Mouse (Mus musculus) T-helper 1 cell (primary cell): ENCODE data around the gene Susd1.

Source experiments
- in situ Hi-C: fragments of 300-600 bp; cut with MboI, MseI; formaldehyde crosslinking; loops from one replicate; pipeline ENCODE4 v1.15.1; 2025; ENCODE audit warnings: high pct_unique_total_duplicates

Gene Susd1

DNA sequence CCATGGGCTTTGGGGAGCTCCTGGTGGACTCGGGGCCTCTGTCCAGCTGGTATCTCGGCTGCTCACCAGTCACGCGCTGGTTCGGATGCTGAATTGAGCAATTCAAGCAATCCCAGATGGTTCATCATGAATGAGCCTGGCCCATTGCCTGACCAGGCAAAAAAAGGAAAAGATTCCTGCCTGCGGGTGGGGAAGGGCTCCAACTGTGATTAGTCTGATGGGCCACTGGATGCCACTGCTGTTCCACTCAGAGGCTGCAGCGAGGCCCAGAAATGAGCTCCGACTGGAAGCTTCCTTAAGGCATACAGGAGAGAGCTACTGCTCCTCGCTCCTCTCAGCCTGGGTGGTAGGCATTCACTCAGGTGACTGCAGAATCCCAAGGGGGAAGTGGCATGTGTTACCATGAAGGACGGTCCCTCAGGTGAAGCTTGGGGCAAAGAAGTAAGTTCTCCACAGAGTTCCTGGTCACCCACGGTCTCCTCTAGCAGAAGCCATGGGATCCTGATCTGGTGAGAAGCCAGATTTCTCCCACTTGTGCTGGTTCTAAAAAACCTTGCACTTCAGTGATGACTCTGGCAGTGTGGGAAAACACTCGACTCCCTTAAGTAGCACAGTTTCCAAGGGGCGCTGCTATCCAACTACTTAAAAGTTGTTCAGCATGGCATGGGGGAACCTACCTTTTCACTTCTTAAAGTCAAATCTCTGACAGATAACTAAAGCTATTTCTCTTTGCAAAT, 57.3 kb downstream of the Susd1 start:
- in situ Hi-C loops: no loop called here

DNA sequence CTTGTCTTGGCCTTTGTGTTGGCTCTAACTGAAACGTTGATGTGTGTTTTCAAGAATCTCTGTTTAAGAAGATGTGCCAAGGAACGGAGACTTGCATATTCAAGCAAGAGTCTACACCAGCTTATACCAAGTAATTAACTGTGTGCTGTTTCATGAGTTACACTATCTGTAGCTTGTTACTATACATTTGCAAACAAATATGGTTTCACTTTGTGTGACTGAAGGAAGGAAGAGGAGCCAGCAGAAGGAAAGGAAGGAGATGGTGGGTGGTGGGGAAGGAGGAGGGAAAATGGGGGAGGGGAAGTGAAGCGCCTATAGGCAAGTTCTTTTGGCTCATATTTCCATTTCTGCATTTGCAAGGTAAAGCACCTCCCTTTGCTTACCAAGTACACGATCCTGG, 58.0 kb downstream of the Susd1 start:
- in situ Hi-C loops: no loop called here

DNA sequence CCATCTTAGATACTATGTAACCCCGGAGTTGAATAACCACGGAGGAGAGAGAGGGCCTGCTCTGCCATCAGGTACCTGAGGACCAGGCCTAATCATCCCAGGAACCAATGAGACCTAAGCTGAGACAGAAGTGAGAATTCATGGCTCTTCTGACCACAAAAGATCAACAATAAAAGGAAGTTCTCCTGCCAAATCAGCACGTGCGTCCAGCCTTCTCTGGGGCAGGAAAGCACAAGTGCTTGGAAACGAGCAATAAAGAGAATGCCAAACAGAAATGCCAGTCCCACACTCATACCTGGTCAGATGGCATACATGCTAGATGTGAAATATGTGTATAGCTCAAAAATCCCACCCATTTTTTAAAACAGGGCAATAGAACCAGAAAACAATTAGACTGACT, 58.6 kb downstream of the Susd1 start:
- in situ Hi-C loops: no loop called here

DNA sequence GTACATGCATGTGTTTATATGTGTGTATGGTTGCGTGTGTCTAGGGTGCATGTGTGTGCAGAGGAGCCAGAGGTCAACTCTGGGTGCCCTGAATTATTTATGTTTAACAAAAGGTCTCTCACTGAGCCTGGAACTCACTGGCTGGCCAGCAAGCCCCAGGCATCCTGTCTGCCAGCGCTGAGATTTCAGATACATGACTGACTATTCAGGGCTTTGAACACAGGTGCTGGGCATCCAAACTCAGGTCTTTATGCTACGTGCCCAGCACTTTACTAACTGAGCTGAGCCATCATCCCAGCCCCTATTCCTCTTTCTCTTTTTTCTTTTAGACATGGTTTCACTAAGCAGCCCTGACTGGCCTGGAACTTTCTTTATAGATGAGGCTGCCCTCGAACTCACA, 59.8 kb downstream of the Susd1 start:
- in situ Hi-C loops: no loop called here

DNA sequence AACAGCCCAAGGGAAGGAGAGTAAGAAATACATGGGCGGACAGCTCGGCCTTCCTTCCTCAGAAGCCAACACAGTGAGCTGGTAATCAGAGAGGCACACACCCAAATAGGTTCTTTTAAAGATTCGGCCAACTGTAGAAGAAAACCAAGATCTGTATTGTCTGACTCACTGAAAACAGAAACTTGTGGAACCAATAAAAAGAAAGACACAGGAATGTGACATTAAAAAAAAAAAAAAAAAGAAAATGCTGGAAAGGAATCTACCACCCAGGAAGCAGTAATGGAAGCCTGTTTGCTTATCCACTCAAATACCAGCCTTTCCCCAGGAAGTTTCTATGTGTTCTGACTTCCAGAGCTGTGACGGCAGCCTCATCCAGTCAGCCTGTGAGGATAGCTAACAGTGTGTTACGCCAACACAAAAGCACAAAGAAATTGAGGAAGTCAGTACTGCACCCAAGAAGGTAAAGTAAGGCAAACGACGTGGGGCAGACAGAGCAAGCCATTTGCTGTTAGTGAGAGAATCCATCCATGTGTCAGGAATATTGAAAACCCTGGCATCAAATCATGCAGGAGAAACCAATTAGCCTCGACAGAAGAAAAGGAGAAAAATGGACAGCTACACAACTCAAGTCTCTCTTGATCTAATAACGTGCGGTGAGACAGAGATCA, 64.0 kb downstream of the Susd1 start:
- in situ Hi-C loops: loop anchor here (5.0 kb wide), 1 partner anchor 63 kb away; the partner anchor contains the start of gene Susd1

DNA sequence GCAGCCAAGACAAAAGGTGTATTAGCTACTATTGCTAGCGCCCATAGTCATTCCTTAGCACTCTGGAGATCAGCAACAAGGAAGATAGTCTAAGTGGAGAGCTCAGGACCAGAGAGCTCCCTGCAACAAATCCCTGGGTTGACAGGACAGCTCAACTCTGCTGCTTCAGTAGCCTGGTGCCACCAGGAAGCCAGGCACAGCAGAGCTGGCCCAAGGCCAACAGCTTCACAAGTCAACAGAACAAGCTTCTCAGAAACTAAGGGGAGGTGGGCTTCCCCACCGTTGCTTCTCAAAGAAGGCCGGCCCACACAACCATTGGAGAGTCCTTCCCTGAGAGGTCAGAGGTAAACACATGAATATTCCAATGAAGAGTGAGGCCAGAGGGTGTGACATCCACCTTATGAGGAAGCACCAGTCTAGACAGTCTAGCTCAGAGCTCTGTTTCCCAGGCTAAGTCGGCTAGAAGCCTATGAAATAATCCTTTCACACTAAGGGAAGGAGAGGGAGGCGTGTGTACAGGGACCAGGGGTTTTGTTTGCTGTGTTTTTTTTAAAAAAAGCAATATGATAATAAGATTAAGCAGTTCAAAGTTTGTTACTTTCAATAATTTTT, 65.8 kb downstream of the Susd1 start:
- in situ Hi-C loops: loop anchor here (5.0 kb wide), 1 partner anchor 65 kb away; the partner anchor contains the start of gene Susd1

DNA sequence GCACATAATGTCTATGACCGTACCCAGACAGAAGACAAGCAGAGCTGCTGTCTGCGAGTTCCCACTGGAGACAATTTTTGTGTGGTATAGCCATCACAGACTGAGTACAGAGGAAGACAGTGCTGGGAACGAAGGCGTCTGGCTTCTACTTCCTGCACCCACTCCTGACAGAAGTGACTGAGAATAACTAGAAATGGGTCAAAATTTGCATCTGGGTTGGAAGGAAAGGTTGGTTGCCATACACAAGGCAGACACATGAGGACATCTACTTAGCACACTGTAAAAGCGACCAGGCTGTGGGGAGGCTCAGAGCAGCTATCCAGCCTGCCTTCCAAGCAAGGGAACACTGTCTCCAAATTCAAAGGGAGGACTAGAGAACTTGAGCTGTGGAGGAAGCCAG, 66.5 kb downstream of the Susd1 start:
- in situ Hi-C loops: loop anchor here (5.0 kb wide), 1 partner anchor 65 kb away; the partner anchor contains the start of gene Susd1

DNA sequence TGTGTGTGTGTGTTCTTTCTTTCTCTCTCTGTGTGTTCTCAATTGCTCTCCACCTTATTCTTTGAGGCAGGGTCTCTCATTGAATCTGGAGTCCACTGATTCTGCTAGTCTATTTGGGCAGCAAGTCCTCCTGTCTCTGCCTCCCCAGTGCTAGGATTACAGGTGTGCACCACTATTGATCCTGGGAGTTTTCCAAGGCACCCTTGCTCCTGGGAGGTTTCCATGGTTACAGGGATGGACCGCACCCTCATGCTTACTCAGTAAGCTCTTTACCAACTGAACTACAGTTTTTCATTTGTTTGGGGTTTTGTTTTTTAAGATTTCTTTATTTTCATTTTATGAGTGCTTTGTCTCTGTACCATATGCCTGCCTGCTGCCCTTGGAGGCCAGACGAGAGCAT, 68.5 kb downstream of the Susd1 start:
- in situ Hi-C loops: loop anchor here (5.0 kb wide), 1 partner anchor 67 kb away; the partner anchor contains the start of gene Susd1

DNA sequence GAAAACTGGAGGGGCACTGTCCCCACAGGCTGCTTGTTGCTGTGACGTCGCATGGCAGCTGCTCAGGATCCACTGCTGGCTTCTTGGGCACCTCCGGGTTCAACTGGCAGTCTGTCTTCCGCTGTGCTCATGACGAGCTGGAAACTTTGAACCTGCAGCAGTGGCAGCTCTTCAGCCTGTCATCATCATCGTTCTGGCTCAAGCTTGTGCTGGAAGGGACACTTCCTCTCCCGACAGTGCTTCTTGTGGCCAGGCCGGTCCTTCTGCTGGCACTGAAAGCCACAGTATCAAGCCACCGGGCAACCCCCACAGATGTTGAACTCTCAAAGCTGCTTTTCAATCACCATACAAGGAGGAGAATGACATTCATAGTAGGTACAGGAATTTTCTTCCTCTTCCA, 70.3 kb downstream of the Susd1 start:
- in situ Hi-C loops: no loop called here

DNA sequence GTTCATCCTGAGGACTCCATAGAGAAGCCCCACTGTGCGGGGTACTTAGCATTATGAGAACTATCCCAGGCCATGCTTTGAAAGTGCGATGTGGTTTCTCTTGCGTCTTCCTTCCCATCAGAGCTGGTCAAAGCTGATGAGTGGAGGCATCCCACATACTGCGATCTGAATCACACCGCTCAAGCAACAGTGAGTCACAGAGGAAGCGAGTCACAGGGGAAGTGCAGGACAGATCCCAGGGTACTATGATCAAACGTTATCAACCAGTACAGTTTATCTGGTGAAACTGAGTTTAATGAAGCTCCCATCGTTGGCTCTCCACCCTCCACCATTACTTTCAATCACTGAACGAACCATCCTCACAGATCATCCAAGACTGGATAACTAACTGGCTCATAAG, 72.2 kb downstream of the Susd1 start:
- in situ Hi-C loops: no loop called here

DNA sequence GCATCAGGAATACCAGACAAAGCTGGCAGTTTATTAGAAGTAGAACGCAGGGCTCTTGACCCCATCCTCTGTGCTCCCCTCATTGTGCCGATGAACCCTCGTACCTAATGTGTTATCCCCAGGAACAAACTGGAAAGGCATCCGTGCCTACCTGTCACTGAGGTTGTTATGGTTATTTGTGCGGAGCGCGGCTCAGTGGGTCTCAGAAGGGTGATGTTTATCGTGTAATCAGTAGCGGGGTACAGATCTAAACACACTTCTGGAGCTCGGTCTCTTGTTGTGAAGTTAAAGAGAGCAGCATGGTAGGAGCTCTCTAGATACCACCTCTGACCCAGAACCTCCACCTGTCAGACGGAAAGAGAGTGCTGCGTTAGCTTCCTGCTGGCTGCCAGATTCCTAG, 72.9 kb downstream of the Susd1 start:
- in situ Hi-C loops: no loop called here

DNA sequence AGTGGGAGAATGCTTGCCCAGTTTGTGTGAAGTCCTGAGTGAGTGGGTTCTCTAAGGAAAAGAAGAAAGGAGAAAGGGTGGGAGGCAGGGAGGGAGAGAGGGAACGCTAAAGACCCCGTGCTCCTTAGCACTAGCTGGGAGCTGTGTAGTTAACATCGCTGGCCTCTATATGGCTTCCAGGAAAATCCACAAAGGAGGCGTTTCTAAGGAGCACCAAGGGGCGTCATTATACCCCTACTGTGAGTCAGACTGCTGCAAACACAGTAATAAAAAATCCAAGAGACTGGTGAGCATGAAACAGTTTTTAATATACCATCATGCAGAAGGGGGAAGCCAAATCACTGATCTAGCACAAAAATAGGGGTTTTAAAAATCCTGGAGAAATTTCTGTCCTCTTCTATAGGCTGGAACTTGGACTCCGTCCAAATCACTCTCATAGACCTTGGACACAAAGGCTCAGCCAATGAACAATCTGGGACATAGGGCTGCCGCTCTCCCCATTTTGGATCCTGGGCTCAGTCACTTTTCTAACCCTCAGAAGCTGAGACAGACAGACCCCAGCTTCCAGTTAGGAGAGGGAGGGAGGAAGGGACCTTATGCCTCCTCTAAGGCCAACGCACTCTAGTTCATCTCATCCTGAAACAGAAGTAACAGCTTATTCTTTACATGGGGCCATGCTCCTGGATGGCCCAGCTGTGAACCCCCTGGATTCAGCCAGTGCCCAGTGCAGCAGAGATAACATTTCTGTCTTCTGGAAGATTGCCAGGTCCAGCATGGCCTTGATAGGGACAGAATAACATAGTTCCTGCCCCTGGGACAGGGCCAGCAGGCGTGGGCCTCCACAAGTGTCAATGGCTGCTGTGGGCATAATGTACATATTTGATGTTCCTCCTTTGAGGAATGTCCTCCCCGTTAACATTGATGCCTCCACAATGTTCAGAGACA, 73.9 kb downstream of the Susd1 start:
- in situ Hi-C loops: loop anchor here (5.0 kb wide), 1 partner anchor 208 kb away; no protein-coding TSS in a partner anchor

DNA sequence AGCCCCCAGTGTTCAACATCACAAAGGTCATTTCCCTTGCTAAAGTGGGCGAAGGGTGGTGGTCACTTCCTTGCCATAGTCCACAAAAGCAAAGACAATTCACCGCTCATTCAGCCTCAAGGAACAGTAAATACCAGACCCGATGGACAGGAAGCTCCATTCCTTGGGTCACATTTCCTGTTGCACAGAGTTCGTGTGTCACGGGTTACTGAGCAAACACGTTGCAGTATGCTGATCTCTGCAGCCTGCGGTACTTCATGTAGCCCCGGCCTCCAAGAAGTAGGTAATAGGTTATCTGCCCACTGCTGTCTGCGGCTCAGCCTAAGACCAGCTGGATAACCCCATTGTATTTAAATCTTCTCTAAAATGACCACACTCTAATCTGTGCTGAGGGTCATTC, 75.4 kb downstream of the Susd1 start:
- in situ Hi-C loops: loop anchor here (5.0 kb wide), 1 partner anchor 209 kb away; no protein-coding TSS in a partner anchor

DNA sequence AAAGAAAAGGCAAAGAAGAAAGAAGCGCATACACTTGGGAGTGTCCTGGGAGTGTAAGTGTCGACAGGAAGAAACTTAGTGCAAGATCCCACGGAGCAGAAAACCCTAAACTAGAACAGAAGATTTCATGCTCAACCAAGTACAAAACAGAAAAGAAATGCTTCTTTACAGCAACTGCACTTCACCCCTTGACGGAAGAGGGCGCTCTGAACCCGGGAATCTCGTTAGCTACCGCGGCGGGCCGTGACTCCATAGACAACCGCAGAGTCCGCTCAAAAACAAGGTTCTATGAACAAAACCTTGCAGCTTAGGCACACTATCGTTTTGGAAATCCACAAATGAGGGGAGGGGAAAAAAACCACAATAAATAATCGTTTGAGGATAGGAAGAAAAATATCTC, 77.7 kb downstream of the Susd1 start:
- in situ Hi-C loops: loop anchor here (5.0 kb wide), 1 partner anchor 212 kb away; no protein-coding TSS in a partner anchor

DNA sequence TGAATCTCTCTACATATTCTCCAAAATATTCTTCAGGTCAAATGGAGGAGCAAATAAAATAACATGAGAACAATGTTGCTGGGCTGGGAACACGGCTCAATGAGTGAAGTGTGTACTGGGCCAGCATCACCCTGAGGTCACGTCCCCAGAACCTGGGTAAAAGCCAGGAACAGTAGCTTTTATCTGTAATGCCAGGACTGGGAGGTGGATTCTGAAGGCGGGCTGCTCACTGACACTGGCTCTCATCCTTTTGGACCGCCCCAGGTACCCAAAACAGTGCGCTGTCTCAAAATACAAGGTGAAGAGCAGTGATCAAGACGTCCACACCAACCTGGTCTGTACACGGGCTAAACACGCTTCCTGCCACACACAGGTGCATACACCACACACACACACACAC, 78.5 kb downstream of the Susd1 start:
- in situ Hi-C loops: loop anchor here (5.0 kb wide), 1 partner anchor 212 kb away; no protein-coding TSS in a partner anchor

DNA sequence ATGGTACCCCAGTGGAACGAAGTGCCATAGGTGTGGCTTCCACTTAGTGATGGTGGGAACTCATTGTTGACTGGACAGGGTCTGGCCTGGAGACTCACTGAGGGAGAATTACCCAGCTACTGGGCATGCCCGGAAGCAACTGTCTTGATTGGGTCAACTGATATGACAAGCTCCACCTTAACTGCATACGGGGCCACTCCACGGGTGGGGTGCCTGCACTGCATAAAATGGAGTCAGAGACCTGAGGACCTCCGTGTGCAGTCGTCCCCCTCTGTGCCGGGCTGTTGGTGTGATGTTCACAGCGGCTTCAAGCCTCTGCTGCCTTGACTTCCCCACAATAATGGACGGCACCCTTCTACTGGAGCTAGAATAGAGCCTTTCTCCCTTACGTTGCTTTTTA, 79.5 kb downstream of the Susd1 start:
- in situ Hi-C loops: no loop called here

DNA sequence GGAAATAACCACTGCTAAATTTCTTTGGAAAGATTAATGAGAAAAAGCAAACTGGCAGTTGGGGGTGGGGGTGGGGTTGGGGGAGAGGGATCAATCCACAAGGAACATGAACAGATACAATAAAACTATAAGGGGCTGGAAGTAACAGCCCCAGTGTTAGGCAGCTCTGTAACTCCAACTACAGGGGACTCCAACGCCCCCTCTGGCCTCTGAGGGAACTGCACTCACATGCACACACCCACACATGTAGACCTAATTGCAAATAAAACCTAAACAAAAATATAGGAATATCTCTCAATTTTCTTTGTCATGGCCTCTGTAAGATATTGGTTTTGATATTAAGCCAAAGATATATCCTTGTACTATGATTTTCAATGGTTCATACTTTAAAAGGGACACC, 83.0 kb downstream of the Susd1 start:
- in situ Hi-C loops: no loop called here

DNA sequence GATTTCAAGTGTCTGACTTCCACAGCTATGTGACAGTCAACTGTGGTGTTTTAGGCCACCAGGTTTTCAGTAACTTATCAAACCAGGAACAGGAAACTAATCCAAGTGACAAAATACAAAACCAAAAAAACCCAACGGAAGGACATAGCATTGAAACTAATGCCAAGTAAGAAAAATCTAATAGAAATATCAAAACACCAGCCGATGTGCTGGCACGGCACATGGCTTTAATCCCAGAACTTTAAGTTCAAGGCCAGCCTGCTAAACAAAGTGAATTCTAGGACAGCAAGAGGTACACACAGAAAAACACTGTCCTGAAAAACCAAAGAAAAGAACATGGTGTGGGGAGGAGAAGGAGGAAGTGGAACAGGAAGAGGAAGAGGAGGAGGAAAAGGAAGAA, 83.8 kb downstream of the Susd1 start:
- in situ Hi-C loops: no loop called here

DNA sequence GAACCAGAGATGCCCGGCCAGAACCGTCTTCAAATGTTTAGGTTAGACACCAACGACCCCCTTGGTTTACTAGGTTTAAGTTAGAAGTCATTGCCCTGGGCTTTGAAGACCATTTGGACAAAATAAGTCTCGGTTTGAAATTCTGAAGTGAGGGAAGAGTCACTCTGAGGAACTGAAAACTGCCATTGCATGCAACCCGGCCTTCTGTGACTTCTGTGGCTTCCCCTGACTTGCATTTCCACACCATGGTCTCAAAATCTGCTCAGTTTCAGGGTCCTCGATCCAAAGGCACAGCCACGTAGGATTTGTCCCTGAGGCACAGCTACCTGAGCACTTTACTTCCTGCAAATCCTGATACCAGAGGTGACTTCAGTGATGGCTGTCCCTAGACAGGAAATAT, 86.5 kb downstream of the Susd1 start:
- in situ Hi-C loops: no loop called here

DNA sequence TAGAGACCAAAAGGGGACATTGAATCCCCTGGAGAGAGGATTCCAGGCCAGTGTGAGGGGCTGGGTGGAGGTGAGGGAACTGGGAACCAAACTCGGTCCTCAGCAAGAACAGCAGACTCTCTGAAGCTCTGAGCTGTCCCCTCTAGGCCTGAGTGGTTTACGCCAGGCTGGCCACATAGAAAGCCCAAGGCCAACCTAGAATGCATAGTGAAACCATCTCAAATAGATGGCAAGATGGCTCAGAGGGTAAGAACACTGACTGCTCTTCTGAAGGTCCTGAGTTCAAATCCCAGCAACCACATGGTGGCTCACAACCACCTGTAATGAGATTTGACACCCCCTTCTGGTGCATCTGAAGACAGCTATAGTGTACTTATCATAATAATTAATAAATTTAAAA, 88.1 kb downstream of the Susd1 start:
- in situ Hi-C loops: no loop called here

DNA sequence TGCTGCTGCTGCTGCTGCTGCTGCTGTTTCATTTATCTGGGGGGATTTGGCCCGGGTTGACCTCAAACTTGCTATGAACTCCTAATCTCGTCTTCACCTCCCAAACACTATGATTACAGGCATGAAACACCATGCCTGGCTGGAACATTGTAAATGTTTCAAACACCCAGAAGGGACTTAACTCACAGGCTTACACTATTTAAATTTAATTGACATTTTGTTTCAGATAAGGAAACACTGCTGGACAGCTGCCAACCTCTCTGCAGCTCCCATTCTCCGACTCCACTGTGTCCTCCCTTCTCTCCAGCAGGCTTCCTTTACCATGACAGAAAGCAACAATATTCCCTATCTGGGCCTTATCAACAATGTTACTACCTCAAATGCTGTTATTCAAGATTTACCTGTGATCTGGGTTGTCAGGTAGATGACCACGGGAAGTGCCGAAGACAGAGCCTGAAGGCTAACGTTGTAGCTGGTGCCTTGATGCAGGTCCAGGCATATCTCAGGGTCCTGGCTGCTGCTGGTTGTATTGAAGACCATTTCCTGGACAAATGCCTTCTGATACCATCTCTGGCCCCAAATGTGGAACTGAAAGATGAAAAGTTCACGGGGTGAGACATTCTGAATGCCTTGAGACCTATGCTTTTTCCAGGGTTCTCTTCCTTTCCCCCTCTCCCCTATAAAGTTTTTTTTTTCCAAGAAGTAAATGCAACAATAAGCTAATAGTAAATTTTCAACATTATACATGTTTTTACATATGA, 88.8 kb downstream of the Susd1 start:
- in situ Hi-C loops: no loop called here
